Mouse (Mus musculus): ENCODE data around the gene Pla2g7. TPM values are rescaled to one million over a fixed set of nuclear protein-coding genes. Genes with fewer than 3 reads are reported as not detected.
A peak's percentile ranks its signal among the peaks of the same experiment; 100 is the strongest.

Pla2g7 gene
- polyA plus RNA-seq, 1 experiment = 12.9 TPM

DNA sequence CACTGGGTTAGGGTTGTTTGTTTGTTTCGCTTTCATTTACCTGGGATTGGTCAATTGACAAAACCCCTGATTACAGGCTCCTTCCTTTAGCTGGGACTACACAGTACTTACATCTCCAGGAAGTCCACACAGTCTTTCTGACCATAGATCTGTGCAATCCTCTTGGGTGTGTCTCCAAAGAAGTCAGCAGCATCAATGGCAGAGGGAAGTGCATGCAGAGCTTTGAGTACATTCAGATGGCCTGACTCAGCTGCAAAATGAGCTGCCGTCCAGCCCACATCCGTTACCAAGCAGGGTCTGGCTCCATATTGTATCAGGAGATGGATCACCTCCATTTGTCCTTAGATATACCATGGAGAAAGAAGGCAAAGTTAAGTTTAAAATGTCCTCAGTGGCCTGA, 29.1 kb upstream of the Pla2g7 start:
- Histone ChIP-seq H3K27me3 (replicated peaks; ENCODE audit: control insufficient read depth, insufficient read depth, low read length) (no peaks in the 10 kb centered on the region), H3K4me1 (ENCODE audit: control insufficient read depth, insufficient read depth, low read length) (no peaks in the 10 kb centered on the region), H3K36me3 (ENCODE audit: control insufficient read depth, insufficient read depth, low read length) (no peaks in the 10 kb centered on the region), H3K27ac (ENCODE audit: insufficient read depth, low read depth, low read length) (no peak overlapping the region), H3K4me3 (ENCODE audit: insufficient read depth, low read depth, low read length) (no peak overlapping the region)
- no peak for DNase-seq
- TF ChIP-seq CTCF (conservative IDR thresholded peaks at IDR 0.05; ENCODE audit: insufficient read depth, insufficient read length, low read depth, low read length) = no peak
- TF ChIP-seq POLR2A (IDR thresholded peaks at IDR 0.05; ENCODE audit: low read depth, low read length) = no peak
- 96% methylated on average over 3 of the region's 3 CpGs for WGBS

DNA sequence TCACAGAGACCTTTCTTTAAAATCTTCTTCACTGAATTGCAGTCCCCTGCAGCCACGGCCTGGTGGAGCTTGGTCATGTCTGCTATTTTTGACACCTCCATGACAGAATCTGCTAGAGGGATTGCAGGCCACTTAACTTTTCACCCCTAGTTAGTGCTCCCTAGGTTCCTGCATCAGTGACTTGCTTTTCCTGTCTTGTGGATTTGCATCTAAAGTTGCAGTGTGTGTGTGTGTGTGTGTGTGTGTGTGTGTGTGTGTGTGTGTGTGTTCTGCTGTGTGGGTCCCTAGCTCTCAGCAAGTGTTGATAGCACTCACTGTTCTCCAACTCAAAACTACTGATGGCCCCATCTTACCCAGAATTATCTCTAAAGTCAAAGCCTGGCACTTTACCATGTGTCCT, 24.4 kb upstream of the Pla2g7 start, which contains the start of gene Ankrd66:
Gene Ankrd66 (minus strand): TSS at position 101 of the 400 bp plus-strand sequence.
- WGBS = 33% methylated on average over 1 of the region's 1 CpGs
- H3K27me3 ChIP-seq (replicated peaks; ENCODE audit: control insufficient read depth, insufficient read depth, low read length) = no peaks in the 10 kb centered on the region
- TF ChIP-seq CTCF (conservative IDR thresholded peaks at IDR 0.05; ENCODE audit: insufficient read depth, insufficient read length, low read depth, low read length) = no peak
- DNase-seq = no peak
- no peak within 1 kb of the TSS for H3K27ac ChIP-seq (ENCODE audit: insufficient read depth, low read depth, low read length)
- no peaks in the 10 kb centered on the region for H3K36me3 ChIP-seq (ENCODE audit: control insufficient read depth, insufficient read depth, low read length)
- H3K4me3 ChIP-seq (ENCODE audit: insufficient read depth, low read depth, low read length) = no peak within 1 kb of the TSS
- H3K4me1 ChIP-seq (ENCODE audit: control insufficient read depth, insufficient read depth, low read length) = no peaks in the 10 kb centered on the region

DNA sequence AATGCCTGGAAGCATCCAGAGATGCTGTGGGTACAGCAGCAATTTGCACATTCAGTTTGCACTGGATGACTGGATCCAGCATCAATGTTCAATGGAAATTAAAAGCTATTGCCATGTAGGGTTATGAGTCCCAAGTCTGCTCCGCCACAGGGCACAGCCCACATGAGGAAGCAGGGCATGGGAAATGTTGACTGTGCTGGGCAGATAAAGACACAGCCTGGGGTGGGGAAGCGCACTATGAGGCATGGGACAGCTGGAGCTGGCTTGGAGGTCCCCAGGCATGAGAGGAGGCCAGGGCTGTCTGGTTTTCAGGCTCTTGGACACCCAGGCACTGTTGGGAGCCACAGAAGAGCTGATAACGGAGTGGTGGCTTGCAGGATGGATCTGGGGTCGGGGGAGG, 23.9 kb upstream of the Pla2g7 start:
- no peaks in the 10 kb centered on the region for H3K27me3 ChIP-seq (replicated peaks; ENCODE audit: control insufficient read depth, insufficient read depth, low read length)
- H3K4me3 ChIP-seq (ENCODE audit: insufficient read depth, low read depth, low read length) = no peak overlapping the region
- 96% methylated on average over 4 of the region's 4 CpGs for WGBS
- no peaks in the 10 kb centered on the region for H3K36me3 ChIP-seq (ENCODE audit: control insufficient read depth, insufficient read depth, low read length)
- no peak for DNase-seq
- no peak overlapping the region for H3K27ac ChIP-seq (ENCODE audit: insufficient read depth, low read depth, low read length)
- no peaks in the 10 kb centered on the region for H3K4me1 ChIP-seq (ENCODE audit: control insufficient read depth, insufficient read depth, low read length)
- TF ChIP-seq CTCF (conservative IDR thresholded peaks at IDR 0.05; ENCODE audit: insufficient read depth, insufficient read length, low read depth, low read length) (no peak), POLR2A (IDR thresholded peaks at IDR 0.05; ENCODE audit: low read depth, low read length) (no peak)

DNA sequence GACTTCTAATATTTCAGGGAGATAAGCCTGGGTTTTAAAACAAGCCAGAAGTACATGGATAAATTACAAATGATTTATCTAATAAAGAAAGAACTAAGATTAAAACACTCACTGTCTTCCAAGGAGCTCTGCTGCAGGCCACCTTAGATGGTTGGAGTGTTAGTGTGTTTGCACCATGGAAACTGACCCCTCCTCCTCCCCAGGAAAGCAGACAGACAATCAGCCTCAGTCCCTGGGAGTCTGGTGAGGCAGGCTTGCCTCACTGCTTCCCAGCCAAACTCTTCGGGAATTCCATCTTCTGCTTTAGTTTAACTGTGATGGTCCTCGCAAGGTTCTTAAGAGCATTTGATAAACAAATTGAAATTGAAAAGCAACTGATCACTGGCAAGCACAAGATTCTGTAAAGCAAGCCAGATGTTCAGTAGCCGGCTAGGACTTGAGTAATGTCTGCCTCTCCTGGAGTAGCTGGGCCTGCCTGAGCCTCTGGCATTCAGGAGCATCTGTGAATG, 16.7 kb upstream of the Pla2g7 start:
- WGBS = 74% methylated on average over 3 of the region's 3 CpGs

DNA sequence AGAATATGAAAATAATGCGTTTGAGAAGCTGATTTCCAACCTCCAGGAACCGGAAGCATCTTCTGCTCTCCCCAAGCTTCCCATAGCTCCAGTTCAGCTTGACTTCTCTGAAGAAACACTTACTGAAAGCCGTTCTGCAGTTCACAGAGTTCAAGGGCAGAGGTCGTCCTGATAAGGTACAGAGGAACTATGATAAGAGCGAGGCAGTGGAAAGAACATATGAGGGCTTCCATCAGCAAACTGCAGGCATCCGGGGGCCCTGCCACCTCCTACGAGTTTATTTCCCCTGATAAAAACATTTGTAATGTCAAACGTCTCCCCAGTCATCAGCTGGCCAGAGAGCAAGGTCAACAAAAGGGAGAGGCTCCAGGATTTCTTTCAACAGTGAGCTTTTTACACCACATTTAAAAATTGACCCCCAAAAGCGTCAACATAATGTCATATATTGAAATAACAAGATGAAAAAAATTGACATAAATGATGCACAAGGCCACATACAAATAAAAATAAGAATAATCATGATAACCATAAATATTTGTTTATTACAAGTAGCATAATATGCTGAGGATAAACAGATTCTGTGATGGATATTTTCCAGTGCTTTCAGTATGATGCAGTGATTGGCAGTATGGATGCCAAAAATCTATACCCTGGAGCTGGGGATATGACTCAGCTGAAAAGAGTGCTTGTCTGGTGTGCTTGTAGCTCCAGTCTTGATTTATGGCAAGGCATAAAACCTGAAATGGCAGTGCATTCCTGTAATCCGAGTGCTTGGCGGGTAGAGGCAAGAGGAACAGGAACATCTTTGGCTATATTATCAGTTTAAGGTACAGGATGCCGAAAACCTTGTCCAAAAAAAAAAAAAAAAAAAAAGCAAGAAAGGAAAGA, 13.1 kb upstream of the Pla2g7 start:
- 54% methylated on average over 12 of the region's 12 CpGs for WGBS
- Histone ChIP-seq H3K4me1 (ENCODE audit: control insufficient read depth, insufficient read depth, low read length) (no peaks in the 10 kb centered on the region; the same call in 1 of the 2 replicates), H3K27me3 (replicated peaks; ENCODE audit: control insufficient read depth, insufficient read depth, low read length) (no peaks in the 10 kb centered on the region), H3K27ac (ENCODE audit: insufficient read depth, low read depth, low read length) (no peak overlapping the region), H3K36me3 (ENCODE audit: control insufficient read depth, insufficient read depth, low read length) (no peaks in the 10 kb centered on the region), H3K4me3 (ENCODE audit: insufficient read depth, low read depth, low read length) (no peak overlapping the region)
- TF ChIP-seq CTCF (conservative IDR thresholded peaks at IDR 0.05; ENCODE audit: insufficient read depth, insufficient read length, low read depth, low read length) (no peak), POLR2A (IDR thresholded peaks at IDR 0.05; ENCODE audit: low read depth, low read length) (no peak)
- DNase-seq = no peak

More for the DNA sequence above, 16.7 kb upstream of the Pla2g7 start:
- Histone ChIP-seq H3K4me3 (ENCODE audit: insufficient read depth, low read depth, low read length) (no peak overlapping the region), H3K27ac (ENCODE audit: insufficient read depth, low read depth, low read length) (no peak overlapping the region), H3K36me3 (ENCODE audit: control insufficient read depth, insufficient read depth, low read length) (no peaks in the 10 kb centered on the region), H3K27me3 (replicated peaks; ENCODE audit: control insufficient read depth, insufficient read depth, low read length) (no peaks in the 10 kb centered on the region), H3K4me1 (ENCODE audit: control insufficient read depth, insufficient read depth, low read length) (no peaks in the 10 kb centered on the region)
- TF ChIP-seq CTCF (conservative IDR thresholded peaks at IDR 0.05; ENCODE audit: insufficient read depth, insufficient read length, low read depth, low read length) (no peak), POLR2A (IDR thresholded peaks at IDR 0.05; ENCODE audit: low read depth, low read length) (no peak)
- DNase-seq = no peak

DNA sequence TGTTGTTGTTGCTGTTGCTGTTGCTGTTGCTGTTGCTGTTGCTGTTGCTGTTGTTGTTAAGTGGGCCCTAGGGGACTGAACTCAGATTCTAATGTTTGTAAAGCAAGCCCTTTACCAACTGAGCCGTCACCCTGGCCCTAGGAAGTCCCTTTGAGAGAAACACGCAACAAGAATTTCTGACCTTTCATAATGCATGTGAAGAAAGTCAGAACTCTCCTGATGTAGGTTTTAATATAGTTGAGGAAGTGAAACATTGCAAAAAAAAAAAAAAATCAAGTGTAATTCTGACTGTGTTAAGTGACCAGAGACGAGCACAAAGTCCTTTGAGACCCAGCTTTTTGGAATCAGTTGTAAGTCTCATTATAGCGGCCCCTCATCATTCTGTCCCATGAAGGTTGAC, 10.8 kb upstream of the Pla2g7 start:
- no peak for DNase-seq
- Histone ChIP-seq H3K36me3 (ENCODE audit: control insufficient read depth, insufficient read depth, low read length) (no peaks in the 10 kb centered on the region), H3K4me1 (ENCODE audit: control insufficient read depth, insufficient read depth, low read length) (no peaks in the 10 kb centered on the region; the same call in 1 of the 2 replicates), H3K27me3 (replicated peaks; ENCODE audit: control insufficient read depth, insufficient read depth, low read length) (no peaks in the 10 kb centered on the region), H3K4me3 (ENCODE audit: insufficient read depth, low read depth, low read length) (no peak overlapping the region), H3K27ac (ENCODE audit: insufficient read depth, low read depth, low read length) (no peak overlapping the region; the same call in 1 of the 2 replicates)
- no peak for TF ChIP-seq POLR2A (IDR thresholded peaks at IDR 0.05; ENCODE audit: low read depth, low read length)
- no peak for TF ChIP-seq CTCF (conservative IDR thresholded peaks at IDR 0.05; ENCODE audit: insufficient read depth, insufficient read length, low read depth, low read length)
- WGBS = 41% methylated on average over 4 of the region's 4 CpGs

DNA sequence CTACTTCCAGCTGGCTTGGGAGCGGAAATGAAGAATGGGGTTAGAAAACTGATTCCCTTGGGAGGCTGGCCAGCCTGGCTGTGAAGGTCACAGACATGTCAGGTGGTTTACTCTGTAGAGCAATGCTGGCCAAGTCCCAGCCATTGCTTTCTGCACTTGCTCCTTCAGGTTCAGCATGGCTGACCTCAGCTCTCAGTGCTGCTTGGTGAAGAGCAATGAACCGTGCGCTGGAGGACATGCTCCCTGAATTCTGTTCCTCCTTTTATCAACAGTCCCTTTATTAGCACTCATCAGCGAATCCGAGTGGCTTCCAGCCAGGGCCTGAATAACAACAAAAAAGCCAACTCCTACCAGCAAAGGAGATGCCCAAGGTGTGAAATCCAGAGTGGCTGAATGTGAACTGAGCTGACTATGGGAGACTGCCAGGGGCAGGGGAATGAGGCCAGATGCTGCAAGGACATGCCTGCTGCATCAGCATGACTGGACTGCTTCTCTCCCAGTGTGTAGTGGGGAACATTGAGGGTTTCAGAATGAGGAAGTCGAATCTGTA, 10.3 kb upstream of the Pla2g7 start:
- TF ChIP-seq POLR2A (IDR thresholded peaks at IDR 0.05; ENCODE audit: low read depth, low read length) (no peak), CTCF (conservative IDR thresholded peaks at IDR 0.05; ENCODE audit: insufficient read depth, insufficient read length, low read depth, low read length) (no peak)
- H3K4me3 ChIP-seq (ENCODE audit: insufficient read depth, low read depth, low read length) = no peak overlapping the region
- DNase-seq = peak; percentile 94
- H3K27me3 ChIP-seq (replicated peaks; ENCODE audit: control insufficient read depth, insufficient read depth, low read length) = no peaks in the 10 kb centered on the region
- peak overlapping the region; percentile 6; the same call in 1 of the 2 replicates for H3K27ac ChIP-seq (ENCODE audit: insufficient read depth, low read depth, low read length)
- 19% methylated on average over 6 of the region's 6 CpGs for WGBS
- H3K4me1 ChIP-seq (ENCODE audit: control insufficient read depth, insufficient read depth, low read length) = no peaks in the 10 kb centered on the region; the same call in 1 of the 2 replicates
- H3K36me3 ChIP-seq (ENCODE audit: control insufficient read depth, insufficient read depth, low read length) = no peaks in the 10 kb centered on the region

All from kidney, adult 2 months (tissue).